Mouse (Mus musculus) cortical plate, adult 2 months (tissue): ENCODE results near the gene Itga11.

Source experiments
- CTCF ChIP-seq: fragments of 200-500 bp; IDR thresholded peaks from 2 replicates; pipeline ENCODE4 v1.5.1; 2011; ENCODE audit warnings: mild to moderate bottlenecking, control low read depth, low read length; ENCODE audit not compliant: insufficient read depth; ENCODE audit errors: extremely low read depth
- POLR2A ChIP-seq: fragments of 200-500 bp; IDR thresholded peaks from 2 replicates; pipeline ENCODE4 v1.6.1; 2011; ENCODE audit warnings: mild to moderate bottlenecking, low read length, control low read depth; ENCODE audit not compliant: insufficient read depth; ENCODE audit errors: extremely low read depth

DNA sequence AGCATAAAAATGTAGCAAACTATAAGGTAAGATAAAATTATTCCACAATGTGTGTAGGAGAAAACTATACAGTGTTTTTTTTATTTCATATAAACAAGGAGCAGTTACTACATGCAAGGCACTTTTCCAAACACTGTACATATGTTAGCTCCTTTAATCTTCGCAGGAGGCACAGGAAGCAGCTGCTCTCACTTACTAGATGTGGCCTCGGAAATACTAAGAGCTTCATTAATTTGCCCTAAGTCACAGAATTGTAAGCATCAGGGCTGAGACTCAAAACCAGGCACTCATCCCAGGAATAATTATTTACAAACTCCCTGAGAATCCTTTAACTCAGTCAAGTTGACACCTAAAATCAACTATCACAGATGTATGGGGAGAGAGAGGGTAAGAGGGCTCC lies 14.2 kb upstream of the Itga11 start:
- no peak for TF ChIP-seq POLR2A
- no peak for TF ChIP-seq CTCF
